Mouse (Mus musculus): ENCODE data around the gene Gpr183.

Gene Gpr183

GRCm38 (mm10) chr14:121957176-121957871, 7.7 kb downstream of the Gpr183 start:
- no peak for DNase-seq (ENCODE audit: low spot score in 2 of 2)

GRCm38 (mm10) chr14:121956291-121956690, 8.7 kb downstream of the Gpr183 start:
- no peak for DNase-seq (ENCODE audit: low spot score in 2 of 2)

GRCm38 (mm10) chr14:121955176-121955795, 9.7 kb downstream of the Gpr183 start:
- DNase-seq (ENCODE audit: low spot score in 2 of 2), result no peak

- DNase-seq (ENCODE audit: low spot score in 2 of 2), result no peak
Observed at GRCm38 (mm10) chr14:121954608-121955007, 10.4 kb downstream of the Gpr183 start.

- no peak for DNase-seq (ENCODE audit: low spot score in 2 of 2)
Observed at GRCm38 (mm10) chr14:121954129-121954528, 10.9 kb downstream of the Gpr183 start.

GRCm38 (mm10) chr14:121952046-121952400, 13.0 kb downstream of the Gpr183 start:
- DNase-seq (ENCODE audit: low spot score in 2 of 2), result no peak

GRCm38 (mm10) chr14:121951399-121952045, 13.5 kb downstream of the Gpr183 start:
- no peak for DNase-seq (ENCODE audit: low spot score in 2 of 2)

GRCm38 (mm10) chr14:121949897-121950296, 15.1 kb downstream of the Gpr183 start:
- DNase-seq (ENCODE audit: low spot score in 2 of 2), result no peak

GRCm38 (mm10) chr14:121949436-121949835, 15.6 kb downstream of the Gpr183 start:
- DNase-seq (ENCODE audit: low spot score in 2 of 2), result no peak

- no peak for DNase-seq (ENCODE audit: low spot score in 2 of 2)
Observed at GRCm38 (mm10) chr14:121947966-121948365, 17.0 kb downstream of the Gpr183 start.

GRCm38 (mm10) chr14:121947201-121947760, 17.7 kb downstream of the Gpr183 start:
- no peak for DNase-seq (ENCODE audit: low spot score in 2 of 2)

GRCm38 (mm10) chr14:121946728-121947127, 18.3 kb downstream of the Gpr183 start:
- no peak for DNase-seq (ENCODE audit: low spot score in 2 of 2)

- no peak for DNase-seq (ENCODE audit: low spot score in 2 of 2)
Observed at GRCm38 (mm10) chr14:121946131-121946530, 18.9 kb downstream of the Gpr183 start.

- no peak for DNase-seq (ENCODE audit: low spot score in 2 of 2)
Observed at GRCm38 (mm10) chr14:121939582-121939981, 25.4 kb downstream of the Gpr183 start.

GRCm38 (mm10) chr14:121938256-121939191, 26.5 kb downstream of the Gpr183 start:
- no peak for DNase-seq (ENCODE audit: low spot score in 2 of 2)

GRCm38 (mm10) chr14:121937601-121938255, 27.3 kb downstream of the Gpr183 start:
- no peak for DNase-seq (ENCODE audit: low spot score in 2 of 2)

- DNase-seq (ENCODE audit: low spot score in 2 of 2), result no peak
Observed at GRCm38 (mm10) chr14:121936856-121937255, 28.1 kb downstream of the Gpr183 start.

GRCm38 (mm10) chr14:121936356-121936755, 28.6 kb downstream of the Gpr183 start:
- no peak for DNase-seq (ENCODE audit: low spot score in 2 of 2)

GRCm38 (mm10) chr14:121934597-121934946, 30.4 kb downstream of the Gpr183 start:
- DNase-seq (ENCODE audit: low spot score in 2 of 2), result no peak

- no peak for DNase-seq (ENCODE audit: low spot score in 2 of 2)
Observed at GRCm38 (mm10) chr14:121933906-121934596, 30.9 kb downstream of the Gpr183 start.

- DNase-seq (ENCODE audit: low spot score in 2 of 2), result no peak
Observed at GRCm38 (mm10) chr14:121932180-121932579, 32.8 kb downstream of the Gpr183 start.
